Mouse (Mus musculus) thymus, postnatal 25 days (tissue): ENCODE data around the gene Fundc1.
A peak's percentile ranks its signal among the peaks of the same experiment; 100 is the strongest.
"Not testable (repeated sequence)": the region's sequence is repeated elsewhere in the genome, so short reads cannot be mapped to it uniquely, and the experiment has no call there.

ENCODE experiments used
- DNase-seq: peaks from one replicate; pipeline ENCODE4 v3.0.0; 2022

Fundc1 gene

GRCm38 (mm10) chrX:17571621-17572459 lies at the start of gene Fundc1:
Fundc1 (minus strand) TSS chrX:17572325.
- peak; percentile 92 for DNase-seq

- peak; percentile 2 for DNase-seq
These were observed 39.1 kb upstream of the Fundc1 start for GRCm38 (mm10) chrX:17611253-17611652.

GRCm38 (mm10) chrX:17608763-17609162 lies 36.6 kb upstream of the Fundc1 start:
- DNase-seq, result no peak

- no peak for DNase-seq
These were observed 35.5 kb upstream of the Fundc1 start for GRCm38 (mm10) chrX:17607668-17608067.

- DNase-seq, result no peak
These were observed 21.2 kb upstream of the Fundc1 start for GRCm38 (mm10) chrX:17593331-17593730.

- DNase-seq, result peak; percentile 2
These were observed 18.6 kb upstream of the Fundc1 start for GRCm38 (mm10) chrX:17590745-17591144.

GRCm38 (mm10) chrX:17571271-17571620 lies 879 bp downstream of the Fundc1 start:
- DNase-seq, result no peak

- DNase-seq, result no peak
These were observed 3.5 kb downstream of the Fundc1 start for GRCm38 (mm10) chrX:17568670-17569069.

- DNase-seq, result no peak
These were observed 6.4 kb downstream of the Fundc1 start for GRCm38 (mm10) chrX:17565743-17566142.

- no peak for DNase-seq
These were observed 7.4 kb downstream of the Fundc1 start for GRCm38 (mm10) chrX:17564732-17565131.

- no peak for DNase-seq
These were observed 13.4 kb downstream of the Fundc1 start for GRCm38 (mm10) chrX:17558746-17559145.

- DNase-seq, result no peak
These were observed 17.6 kb downstream of the Fundc1 start for GRCm38 (mm10) chrX:17554488-17554887.

- not testable (repeated sequence) for DNase-seq
These were observed 20.5 kb downstream of the Fundc1 start for GRCm38 (mm10) chrX:17551586-17551985.

GRCm38 (mm10) chrX:17547143-17547806 lies 24.9 kb downstream of the Fundc1 start:
- DNase-seq, result no peak

GRCm38 (mm10) chrX:17544860-17545492 lies 27.1 kb downstream of the Fundc1 start:
- DNase-seq, result no peak

GRCm38 (mm10) chrX:17537701-17538100 lies 34.4 kb downstream of the Fundc1 start:
- DNase-seq, result no peak

- no peak for DNase-seq
These were observed 45.1 kb downstream of the Fundc1 start for GRCm38 (mm10) chrX:17527008-17527407.

- DNase-seq, result no peak
These were observed 50.9 kb downstream of the Fundc1 start for GRCm38 (mm10) chrX:17521221-17521716.

- no peak for DNase-seq
These were observed 52.0 kb downstream of the Fundc1 start for GRCm38 (mm10) chrX:17520086-17520485.

- no peak for DNase-seq
These were observed 58.1 kb downstream of the Fundc1 start for GRCm38 (mm10) chrX:17514012-17514411.

GRCm38 (mm10) chrX:17512021-17512602 lies 60.0 kb downstream of the Fundc1 start:
- no peak for DNase-seq
